Mouse (Mus musculus) cerebellum, adult 11-12 months (tissue): ENCODE data around the gene Ank2.

Experiments used
- DNase-seq: peaks from one replicate; pipeline ENCODE4 v3.0.0; 2022

Ank2 gene

GRCm38 (mm10) chr3:126971531-126971930 is 527.6 kb downstream of the Ank2 start:
- no peak for DNase-seq

- DNase-seq, result no peak
Observed at GRCm38 (mm10) chr3:126968721-126969120, 530.4 kb downstream of the Ank2 start.

GRCm38 (mm10) chr3:126965767-126966166 is 533.4 kb downstream of the Ank2 start:
- no peak for DNase-seq

GRCm38 (mm10) chr3:126962326-126962725 is 536.8 kb downstream of the Ank2 start:
- DNase-seq, result peak; percentile 73

GRCm38 (mm10) chr3:126952698-126953097 is 546.5 kb downstream of the Ank2 start:
- no peak for DNase-seq

- no peak for DNase-seq
Observed at GRCm38 (mm10) chr3:126946591-126946990, 552.6 kb downstream of the Ank2 start.

GRCm38 (mm10) chr3:126944838-126945237 is 554.3 kb downstream of the Ank2 start:
- no peak for DNase-seq

GRCm38 (mm10) chr3:126944081-126944480 is 555.1 kb downstream of the Ank2 start:
- DNase-seq, result no peak

GRCm38 (mm10) chr3:126940452-126940851 is 558.7 kb downstream of the Ank2 start:
- no peak for DNase-seq

- DNase-seq, result no peak
Observed at GRCm38 (mm10) chr3:126931884-126932506, 567.2 kb downstream of the Ank2 start.

GRCm38 (mm10) chr3:126923575-126924382 is 575.4 kb downstream of the Ank2 start:
- no peak for DNase-seq

- DNase-seq, result no peak
Observed at GRCm38 (mm10) chr3:126921941-126922340, 577.2 kb downstream of the Ank2 start.

GRCm38 (mm10) chr3:126920296-126920695 is 578.9 kb downstream of the Ank2 start:
- DNase-seq, result no peak

GRCm38 (mm10) chr3:126918805-126919473 is 580.2 kb downstream of the Ank2 start:
- no peak for DNase-seq

- no peak for DNase-seq
Observed at GRCm38 (mm10) chr3:126916381-126916780, 582.8 kb downstream of the Ank2 start.

- no peak for DNase-seq
Observed at GRCm38 (mm10) chr3:126903543-126903942, 595.6 kb downstream of the Ank2 start.

GRCm38 (mm10) chr3:126886644-126887043 is 612.5 kb downstream of the Ank2 start:
- DNase-seq, result no peak

GRCm38 (mm10) chr3:126886090-126886489 is 613.1 kb downstream of the Ank2 start:
- DNase-seq, result no peak

GRCm38 (mm10) chr3:126878233-126878632 is 620.9 kb downstream of the Ank2 start:
- no peak for DNase-seq
